Mouse (Mus musculus) myocyte (in vitro differentiated cells): ENCODE results near the gene Sycp2l.

Experiments
- E2F4 ChIP-seq: IDR thresholded peaks from one replicate; pipeline ENCODE4 v1.6.1; 2011; ENCODE audit warnings: mild to moderate bottlenecking, control low read depth, moderate library complexity; ENCODE audit not compliant: insufficient read depth
- POLR2A ChIP-seq: IDR thresholded peaks from one replicate; pipeline ENCODE4 v1.6.1; 2011; ENCODE audit warnings: low read depth, mild to moderate bottlenecking, control low read depth, moderate library complexity; ENCODE audit not compliant: insufficient read length

- TF ChIP-seq E2F4 (no peak), POLR2A (no peak)
Measured at GRCm38 (mm10) chr13:41113940-41114339, at the start of gene Sycp2l.
